Mouse (Mus musculus): ENCODE measurements at regions not wholly inside any gene's neighbourhood (a gene's known extent, or its start where the extent isn't known, plus 50 kb on each side); places are given as distances from the start of the nearest gene placed in this dataset.
A peak's percentile ranks its signal among the peaks of the same experiment; 100 is the strongest.

- ATAC-seq (ENCODE audit: extremely low read depth, insufficient number of reproducible peaks, low FRiP score, poor library complexity, severe bottlenecking): no peak
Observed at GRCm38 (mm10) chr4:95105424-95105823, 53.4 kb upstream of the Jun start.

- ATAC-seq (ENCODE audit: extremely low read depth, insufficient number of reproducible peaks, low FRiP score, poor library complexity, severe bottlenecking): peak; percentile 82
Observed at GRCm38 (mm10) chr4:95105926-95106622, 54.1 kb upstream of the Jun start.

- peak; percentile 29; the same call in 1 of the 2 replicates for ATAC-seq (ENCODE audit: extremely low read depth, insufficient number of reproducible peaks, low FRiP score, poor library complexity, severe bottlenecking)
Observed at GRCm38 (mm10) chr4:95106881-95107665, 55.1 kb upstream of the Jun start.

GRCm38 (mm10) chr4:95108811-95109210 lies 56.8 kb upstream of the Jun start:
- no peak for ATAC-seq (ENCODE audit: extremely low read depth, insufficient number of reproducible peaks, low FRiP score, poor library complexity, severe bottlenecking)

- ATAC-seq (ENCODE audit: extremely low read depth, insufficient number of reproducible peaks, low FRiP score, poor library complexity, severe bottlenecking): no peak
Observed at GRCm38 (mm10) chr4:95110828-95111227, 58.8 kb upstream of the Jun start.

GRCm38 (mm10) chr4:95117158-95117681 lies 65.2 kb upstream of the Jun start:
- peak; percentile 73 for ATAC-seq (ENCODE audit: extremely low read depth, insufficient number of reproducible peaks, low FRiP score, poor library complexity, severe bottlenecking)

- ATAC-seq (ENCODE audit: extremely low read depth, insufficient number of reproducible peaks, low FRiP score, poor library complexity, severe bottlenecking): no peak
Observed at GRCm38 (mm10) chr4:95120876-95121275, 68.9 kb upstream of the Jun start.

GRCm38 (mm10) chr4:95125346-95125745 lies 73.3 kb upstream of the Jun start:
- ATAC-seq (ENCODE audit: extremely low read depth, insufficient number of reproducible peaks, low FRiP score, poor library complexity, severe bottlenecking): no peak

GRCm38 (mm10) chr4:95127970-95128369 lies 75.9 kb upstream of the Jun start:
- ATAC-seq (ENCODE audit: extremely low read depth, insufficient number of reproducible peaks, low FRiP score, poor library complexity, severe bottlenecking): no peak

- no peak for ATAC-seq (ENCODE audit: extremely low read depth, insufficient number of reproducible peaks, low FRiP score, poor library complexity, severe bottlenecking)
Observed at GRCm38 (mm10) chr4:95133815-95134214, 81.8 kb upstream of the Jun start.

GRCm38 (mm10) chr4:95134611-95135010 lies 82.6 kb upstream of the Jun start:
- ATAC-seq (ENCODE audit: extremely low read depth, insufficient number of reproducible peaks, low FRiP score, poor library complexity, severe bottlenecking): no peak

- no peak for ATAC-seq (ENCODE audit: extremely low read depth, insufficient number of reproducible peaks, low FRiP score, poor library complexity, severe bottlenecking)
Observed at GRCm38 (mm10) chr4:95137413-95138143, 85.6 kb upstream of the Jun start.

- ATAC-seq (ENCODE audit: extremely low read depth, insufficient number of reproducible peaks, low FRiP score, poor library complexity, severe bottlenecking): no peak
Observed at GRCm38 (mm10) chr4:95138676-95139075, 86.7 kb upstream of the Jun start.

GRCm38 (mm10) chr4:95141253-95141652 lies 89.2 kb upstream of the Jun start:
- no peak for ATAC-seq (ENCODE audit: extremely low read depth, insufficient number of reproducible peaks, low FRiP score, poor library complexity, severe bottlenecking)

- no peak for ATAC-seq (ENCODE audit: extremely low read depth, insufficient number of reproducible peaks, low FRiP score, poor library complexity, severe bottlenecking)
Observed at GRCm38 (mm10) chr4:95143130-95143529, 91.1 kb upstream of the Jun start.

GRCm38 (mm10) chr4:95143668-95144067 lies 91.6 kb upstream of the Jun start:
- no peak for ATAC-seq (ENCODE audit: extremely low read depth, insufficient number of reproducible peaks, low FRiP score, poor library complexity, severe bottlenecking)

- no peak for ATAC-seq (ENCODE audit: extremely low read depth, insufficient number of reproducible peaks, low FRiP score, poor library complexity, severe bottlenecking)
Observed at GRCm38 (mm10) chr4:95144440-95144839, 92.4 kb upstream of the Jun start.

- ATAC-seq (ENCODE audit: extremely low read depth, insufficient number of reproducible peaks, low FRiP score, poor library complexity, severe bottlenecking): no peak
Observed at GRCm38 (mm10) chr4:95146268-95146667, 94.2 kb upstream of the Jun start.

GRCm38 (mm10) chr4:95148665-95149064 lies 96.6 kb upstream of the Jun start:
- ATAC-seq (ENCODE audit: extremely low read depth, insufficient number of reproducible peaks, low FRiP score, poor library complexity, severe bottlenecking): no peak

- ATAC-seq (ENCODE audit: extremely low read depth, insufficient number of reproducible peaks, low FRiP score, poor library complexity, severe bottlenecking): no peak
Observed at GRCm38 (mm10) chr4:95151678-95152077, 99.7 kb upstream of the Jun start.

Data from neutrophil, adult 5-6 weeks (primary cell).